Mouse (Mus musculus) adrenal gland, postnatal 36 days (tissue): ENCODE measurements around the gene Sp110. TPM values are rescaled to one million over a fixed set of nuclear protein-coding genes. Genes with fewer than 3 reads are reported as not detected.
"Not testable (repeated sequence)": the region's sequence is repeated elsewhere in the genome, so short reads cannot be mapped to it uniquely, and the experiment has no call there.

Experiments
- DNase-seq, 2 experiments: peaks; one replicate each; pipeline ENCODE4 v3.0.0; 2021; ENCODE audit warnings: mixed read lengths in 1 of 2
- total RNA-seq, 2 experiments: library from RNA; stranded (reverse); gene quantifications; 2 replicates each; pipeline ENCODE4 v1.2.3; 2021

Gene Sp110
- total RNA-seq, 2 experiments from 2014 or later = 2.4 to 3.4 TPM

- not testable (repeated sequence) for DNase-seq
Observed at GRCm38 (mm10) chr1:85546442-85546841, 52.2 kb downstream of the Sp110 start.

DNA sequence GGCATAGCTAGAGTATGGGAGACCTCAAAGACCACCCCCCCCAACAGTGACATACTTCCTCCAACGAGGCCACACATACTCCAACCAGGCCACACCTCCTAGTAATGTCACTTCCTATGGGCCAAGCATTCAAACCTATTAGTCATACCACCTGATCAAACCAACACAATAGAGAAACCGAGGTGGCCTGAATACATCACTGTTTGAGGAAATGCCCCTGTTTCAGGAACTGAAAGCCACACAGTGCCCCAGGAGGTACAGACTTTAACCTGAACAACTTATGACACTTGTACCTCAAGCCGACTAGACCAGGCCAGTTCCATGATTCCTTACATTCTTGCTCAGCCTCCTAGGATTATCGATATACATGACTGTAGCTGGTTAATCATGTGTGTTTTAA, 54.8 kb downstream of the Sp110 start:
- not testable (repeated sequence) for DNase-seq

GRCm38 (mm10) chr1:85528451-85529110, 70.0 kb downstream of the Sp110 start:
- DNase-seq = not testable (repeated sequence)

Other genes starting within 250 kb of the Sp110 start
- not detected for gene G530012D18Rik, start 23.1 kb downstream of the Sp110 start, total RNA-seq
- 1 to 10 TPM; 3.8 to 5.0 TPM for gene Sp140, start 1.6 kb upstream of the Sp110 start, total RNA-seq
- 10 to 100 TPM; 20.2 to 22.5 TPM for gene Sp100, start 51.2 kb upstream of the Sp110 start, total RNA-seq
- gene A630001G21Rik, start 179.8 kb upstream of the Sp110 start, total RNA-seq = under 1 TPM; 0.56 to 0.86 TPM
- 100 to 1,000 TPM; 115 to 138 TPM for gene Cab39, start 194.6 kb upstream of the Sp110 start, total RNA-seq